Mouse (Mus musculus) erythroblast, adult 5-6 weeks (primary cell): ENCODE data around the gene Sipa1l1. TPM values are rescaled to one million over a fixed set of nuclear protein-coding genes. Genes with fewer than 3 reads are reported as not detected.

ENCODE experiments used
- ATAC-seq: replicated peaks from 2 replicates; pipeline ENCODE4 v1.8.0; 2016; ENCODE audit warnings: moderate number of reproducible peaks, mild to moderate bottlenecking, moderate TSS enrichment, inconsistent platforms; ENCODE audit not compliant: poor library complexity, low FRiP score, severe bottlenecking
- total RNA-seq, 2 experiments: library from RNA; stranded (forward) in 1 of 2; stranded (reverse) in 1 of 2; fragments of 150-400 nt in 1 of 2; fragments of 200-764, 138-1000 nt in 1 of 2; gene quantifications; 2 replicates each; pipeline versions ENCODE4 v1.2.3 to v1.2.4; 2015 to 2017; ENCODE audit warnings: low replicate concordance in 2 of 2

Gene Sipa1l1
- total RNA-seq, 2 experiments from 2014 or later, result 5.4 to 6.5 TPM

- ATAC-seq, result no peak
Measured at GRCm38 (mm10) chr12:82356476-82356875, 187.4 kb downstream of the Sipa1l1 start.

- ATAC-seq, result no peak
Measured at GRCm38 (mm10) chr12:82357431-82357830, 188.3 kb downstream of the Sipa1l1 start.

GRCm38 (mm10) chr12:82362796-82363195, 193.7 kb downstream of the Sipa1l1 start:
- ATAC-seq, result no peak

GRCm38 (mm10) chr12:82364186-82364585, 195.1 kb downstream of the Sipa1l1 start:
- no peak for ATAC-seq

- no peak for ATAC-seq
Measured at GRCm38 (mm10) chr12:82365276-82365875, 196.3 kb downstream of the Sipa1l1 start.

- ATAC-seq, result no peak
Measured at GRCm38 (mm10) chr12:82366754-82367153, 197.6 kb downstream of the Sipa1l1 start.

GRCm38 (mm10) chr12:82367345-82367744, 198.2 kb downstream of the Sipa1l1 start:
- no peak for ATAC-seq

- ATAC-seq, result no peak
Measured at GRCm38 (mm10) chr12:82367986-82368385, 198.9 kb downstream of the Sipa1l1 start.

- no peak for ATAC-seq
Measured at GRCm38 (mm10) chr12:82369402-82370160, 200.5 kb downstream of the Sipa1l1 start.

- ATAC-seq, result no peak
Measured at GRCm38 (mm10) chr12:82371266-82371665, 202.1 kb downstream of the Sipa1l1 start.

GRCm38 (mm10) chr12:82374020-82374419, 204.9 kb downstream of the Sipa1l1 start:
- no peak for ATAC-seq

GRCm38 (mm10) chr12:82382932-82383331, 213.8 kb downstream of the Sipa1l1 start:
- no peak for ATAC-seq

GRCm38 (mm10) chr12:82384719-82385118, 215.6 kb downstream of the Sipa1l1 start:
- no peak for ATAC-seq

GRCm38 (mm10) chr12:82387042-82387441, 217.9 kb downstream of the Sipa1l1 start:
- no peak for ATAC-seq

GRCm38 (mm10) chr12:82387647-82388046, 218.5 kb downstream of the Sipa1l1 start:
- no peak for ATAC-seq

- no peak for ATAC-seq
Measured at GRCm38 (mm10) chr12:82388144-82388543, 219.0 kb downstream of the Sipa1l1 start.

- no peak for ATAC-seq
Measured at GRCm38 (mm10) chr12:82394118-82394861, 225.2 kb downstream of the Sipa1l1 start.

GRCm38 (mm10) chr12:82395194-82395593, 226.1 kb downstream of the Sipa1l1 start:
- no peak for ATAC-seq

GRCm38 (mm10) chr12:82397193-82397592, 228.1 kb downstream of the Sipa1l1 start:
- ATAC-seq, result no peak

- no peak for ATAC-seq
Measured at GRCm38 (mm10) chr12:82397751-82398150, 228.6 kb downstream of the Sipa1l1 start.

GRCm38 (mm10) chr12:82398926-82399325, 229.8 kb downstream of the Sipa1l1 start:
- ATAC-seq, result no peak
